Mouse (Mus musculus) thymus, adult 2 months (tissue): Measurements from ENCODE around the gene Clstn1. TPM values are rescaled to one million over a fixed set of nuclear protein-coding genes. Genes with fewer than 3 reads are reported as not detected.

Experiments used
- DNase-seq: peaks from one replicate; pipeline ENCODE4 v3.0.0; 2021
- H3K27ac ChIP-seq: fragments of 200-500 bp; 2 replicates; pipeline ENCODE4 v1.5.1; 2012; ENCODE audit warnings: low read length, control low read depth; ENCODE audit not compliant: control insufficient read depth, insufficient read depth
- H3K27me3 ChIP-seq: fragments of 200-500 bp; 2 replicates; pipeline ENCODE4 v1.6.1; 2012; ENCODE audit warnings: mild to moderate bottlenecking, low read length, moderate library complexity, mixed read lengths; ENCODE audit not compliant: control insufficient read depth, insufficient read depth
- H3K36me3 ChIP-seq: fragments of 200-500 bp; 2 replicates; pipeline ENCODE4 v1.6.1; 2012; ENCODE audit warnings: mild to moderate bottlenecking, low read length, moderate library complexity; ENCODE audit not compliant: control insufficient read depth, insufficient read depth
- H3K4me1 ChIP-seq: fragments of 200-500 bp; replicated peaks from 2 replicates; pipeline ENCODE4 v1.6.1; 2012; ENCODE audit warnings: low read length; ENCODE audit not compliant: control insufficient read depth, insufficient read depth
- H3K4me3 ChIP-seq: fragments of 200-500 bp; 2 replicates; pipeline ENCODE4 v1.5.1; 2012; ENCODE audit warnings: mild to moderate bottlenecking, low read length, control low read depth, moderate library complexity; ENCODE audit not compliant: control insufficient read depth, insufficient read depth
- CTCF ChIP-seq: fragments of 200-500 bp; IDR thresholded peaks from 2 replicates; pipeline ENCODE4 v1.5.1; 2012; ENCODE audit warnings: mild to moderate bottlenecking, control low read depth, low read length, moderate library complexity, borderline replicate concordance; ENCODE audit not compliant: control insufficient read depth, poor library complexity, insufficient read depth; ENCODE audit errors: extremely low read depth
- POLR2A ChIP-seq: fragments of 200-500 bp; IDR thresholded peaks from 2 replicates; pipeline ENCODE4 v1.6.1; 2012; ENCODE audit warnings: mild to moderate bottlenecking, low read length, control low read depth, moderate library complexity; ENCODE audit not compliant: control insufficient read depth, poor library complexity, insufficient read depth; ENCODE audit errors: extremely low read depth
- WGBS: fragments of 180-500 bp; shearing (Covaris S2); methylation state at CpG from one replicate; pipeline ENCODE4 v1.1.7; 2018; 5-methylcytosine and 5-hydroxymethylcytosine counted together
- polyA plus RNA-seq: library from polyadenylated mRNA; depleted of rRNA; stranded (reverse); fragments of >200 nt; gene quantifications from 2 replicates; pipeline ENCODE4 v1.2.3, GENCODE M21; 2012; rRNA removed

Clstn1 gene
- 21.6 and 24.5 TPM in 2 replicates for polyA plus RNA-seq

GRCm38 (mm10) chr4:149586044-149586782, at the start of gene Clstn1:
Gene Clstn1, plus strand, starts transcription at chr4:149586468.
- Histone ChIP-seq H3K4me1 (peaks cover 11% of the 10 kb centered on the region), H3K27ac (no peak within 1 kb of the TSS), H3K36me3 (no peaks in the 10 kb centered on the region), H3K4me3 (peak within 1 kb of the TSS; percentile 47), H3K27me3 (peaks cover 17% of the 10 kb centered on the region)
- DNase-seq: peak; percentile 25
- TF ChIP-seq POLR2A: no peak
- WGBS: 2% methylated on average over 103 of the region's 103 CpGs

GRCm38 (mm10) chr4:149539441-149539840, 46.8 kb upstream of the Clstn1 start:
- no peak for DNase-seq
- Histone ChIP-seq H3K27me3 (no peaks in the 10 kb centered on the region), H3K27ac (no peak overlapping the region), H3K4me1 (peaks cover 8% of the 10 kb centered on the region), H3K4me3 (no peak overlapping the region), H3K36me3 (no peaks in the 10 kb centered on the region)
- TF ChIP-seq POLR2A: no peak
- no peak for TF ChIP-seq CTCF
- WGBS: 92% methylated on average over 8 of the region's 8 CpGs

- TF ChIP-seq CTCF (no peak), POLR2A (no peak)
- Histone ChIP-seq H3K27me3 (no peaks in the 10 kb centered on the region), H3K27ac (no peak overlapping the region), H3K4me3 (no peak overlapping the region), H3K4me1 (peaks cover 8% of the 10 kb centered on the region), H3K36me3 (no peaks in the 10 kb centered on the region)
- whole genome bisulfite sequencing: 22% methylated on average over 5 of the region's 5 CpGs
- DNase-seq: peak; percentile 19
Measured at GRCm38 (mm10) chr4:149541935-149542334, 44.3 kb upstream of the Clstn1 start.

GRCm38 (mm10) chr4:149542431-149542830, 43.8 kb upstream of the Clstn1 start:
- Histone ChIP-seq H3K4me3 (no peak overlapping the region), H3K27me3 (no peaks in the 10 kb centered on the region), H3K4me1 (peaks cover 8% of the 10 kb centered on the region), H3K36me3 (no peaks in the 10 kb centered on the region), H3K27ac (no peak overlapping the region)
- TF ChIP-seq CTCF (no peak), POLR2A (no peak)
- DNase-seq: no peak
- 92% methylated on average over 12 of the region's 12 CpGs for WGBS

- WGBS: 57% methylated on average over 10 of the region's 10 CpGs
Measured at GRCm38 (mm10) chr4:149542927-149543553, 43.2 kb upstream of the Clstn1 start.

GRCm38 (mm10) chr4:149544892-149545291, 41.4 kb upstream of the Clstn1 start:
- WGBS: 94% methylated on average over 8 of the region's 8 CpGs
- H3K27ac ChIP-seq: no peak overlapping the region
- no peaks in the 10 kb centered on the region for H3K27me3 ChIP-seq
- TF ChIP-seq POLR2A (no peak), CTCF (no peak)
- H3K4me3 ChIP-seq: no peak overlapping the region
- no peak for DNase-seq
- H3K4me1 ChIP-seq: peaks cover 8% of the 10 kb centered on the region
- H3K36me3 ChIP-seq: no peaks in the 10 kb centered on the region

More at GRCm38 (mm10) chr4:149542927-149543553, 43.2 kb upstream of the Clstn1 start:
- TF ChIP-seq CTCF (no peak), POLR2A (no peak)
- Histone ChIP-seq H3K27ac (no peak overlapping the region), H3K4me1 (peaks cover 8% of the 10 kb centered on the region), H3K36me3 (no peaks in the 10 kb centered on the region), H3K4me3 (no peak overlapping the region), H3K27me3 (no peaks in the 10 kb centered on the region)
- peak; percentile 83 for DNase-seq
